Mouse (Mus musculus) embryonic facial prominence, embryonic 11.5 days (tissue): ENCODE results near the gene Ptprg. TPM values are rescaled to one million over a fixed set of nuclear protein-coding genes. Genes with fewer than 3 reads are reported as not detected.

Experiments used
- ATAC-seq: fragments of 200-750 bp; cut with Nextera tagmentation; replicated peaks from 2 replicates; pipeline ENCODE4 v1.8.0; 2017; ENCODE audit warnings: low read depth; ENCODE audit not compliant: insufficient number of reproducible peaks, low FRiP score, low TSS enrichment
- DNase-seq: peaks from one replicate; pipeline ENCODE4 v3.0.0-alpha.2; 2015; ENCODE audit warnings: low spot score
- H3K27ac ChIP-seq: fragments of 300-500 bp; sonication (generic); replicated peaks from 2 replicates; pipeline ENCODE4 v1.5.1; 2014; ENCODE audit warnings: mild to moderate bottlenecking, low read depth, low read length, control low read depth
- H3K27me3 ChIP-seq: fragments of 300-500 bp; sonication (generic); 2 replicates; pipeline ENCODE4 v1.6.1; 2014; ENCODE audit warnings: mild to moderate bottlenecking, low read length, moderate library complexity, mixed read lengths; ENCODE audit not compliant: control insufficient read depth, insufficient read depth
- H3K36me3 ChIP-seq: fragments of 300-500 bp; sonication (generic); replicated peaks from 2 replicates; pipeline ENCODE4 v1.6.1; 2014; ENCODE audit warnings: low read depth, mild to moderate bottlenecking, low read length, moderate library complexity, mixed read lengths; ENCODE audit not compliant: control insufficient read depth, insufficient read depth
- H3K4me1 ChIP-seq: fragments of 300-500 bp; sonication (generic); 2 replicates; pipeline ENCODE4 v1.6.1; 2014; ENCODE audit warnings: low read length, mixed read lengths; ENCODE audit not compliant: control insufficient read depth, insufficient read depth
- H3K4me2 ChIP-seq: fragments of 300-500 bp; sonication (generic); 2 replicates; pipeline ENCODE4 v1.6.1; 2014; ENCODE audit warnings: low read depth, mild to moderate bottlenecking, control low read depth, low read length, moderate library complexity
- H3K4me3 ChIP-seq: fragments of 300-500 bp; sonication (generic); 2 replicates; pipeline ENCODE4 v1.5.1; 2014; ENCODE audit warnings: low read depth, low read length, control low read depth
- H3K9ac ChIP-seq: fragments of 300-500 bp; sonication (generic); replicated peaks from 2 replicates; pipeline ENCODE4 v1.6.1; 2014; ENCODE audit warnings: mild to moderate bottlenecking, control low read depth, low read length
- H3K9me3 ChIP-seq: fragments of 300-500 bp; sonication (generic); replicated peaks from 2 replicates; pipeline ENCODE4 v1.6.1; 2016; ENCODE audit warnings: mild to moderate bottlenecking, low read length, inconsistent platforms, mixed read lengths; ENCODE audit not compliant: control insufficient read depth
- WGBS: fragments of 180-500 bp; shearing (Covaris S2); extraction: QIAGEN DNeasy Blood & Tissue Kit; methylation state at CpG from one replicate; pipeline ENCODE4 v1.1.7; 2014; 5-methylcytosine and 5-hydroxymethylcytosine counted together
- polyA plus RNA-seq: library from polyadenylated mRNA; unstranded; fragments of >200 nt; fragmentation: Nextera tagmentation; extraction: Ambion mirVana; gene quantifications from 2 replicates; pipeline ENCODE4 v1.2.1, GENCODE M21; 2014

Gene Ptprg
- polyA plus RNA-seq, 1 experiment from 2014 or later, result 28.7 TPM

DNA sequence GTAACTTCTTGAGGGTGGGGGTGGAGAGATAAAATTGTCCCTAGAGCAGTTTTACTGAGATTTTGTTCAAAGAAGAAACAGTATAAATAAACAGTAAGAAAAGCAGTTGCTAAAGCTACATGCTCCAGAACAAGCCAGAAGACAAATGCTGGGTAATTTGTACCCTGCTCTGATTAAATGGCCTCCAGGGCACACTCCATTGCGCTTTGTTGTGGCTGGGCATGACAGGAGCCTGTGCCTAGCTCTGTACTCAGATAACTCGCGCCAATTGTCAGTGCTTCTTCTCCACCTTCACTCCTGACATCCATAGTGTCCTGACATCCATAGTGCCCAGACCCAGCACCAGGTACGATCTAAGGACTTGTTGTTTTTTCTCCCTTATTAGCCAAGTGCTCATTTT, 445.1 kb downstream of the Ptprg start:
- 82% methylated on average over 4 of the region's 4 CpGs for WGBS
- Histone ChIP-seq H3K27ac (no peak overlapping the region), H3K27me3 (no peaks in the 10 kb centered on the region), H3K9ac (no peak overlapping the region), H3K36me3 (no peaks in the 10 kb centered on the region), H3K9me3 (no peaks in the 10 kb centered on the region), H3K4me2 (no peak overlapping the region), H3K4me1 (no peaks in the 10 kb centered on the region), H3K4me3 (no peak overlapping the region)
- ATAC-seq, result no peak
- DNase-seq, result no peak

DNA sequence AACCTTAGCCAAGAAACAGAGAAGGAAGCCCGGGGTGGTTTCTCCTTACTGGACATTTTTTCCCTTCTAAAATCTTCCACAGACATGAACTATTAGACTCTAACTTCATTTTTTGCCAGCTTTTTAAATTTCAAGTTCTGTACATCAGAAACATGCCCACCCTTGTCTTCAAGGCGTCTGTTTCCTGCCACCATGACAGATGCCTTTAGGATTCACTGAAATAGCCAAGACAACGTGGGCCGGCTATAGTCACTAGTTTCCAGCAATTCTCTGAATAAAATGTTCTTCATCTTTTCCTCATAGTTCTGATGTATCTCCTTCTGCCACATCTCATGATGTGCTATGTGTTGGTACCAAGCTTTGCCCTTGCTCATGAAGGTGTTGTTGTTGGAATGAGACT, 450.7 kb downstream of the Ptprg start:
- DNase-seq (no peak), ATAC-seq (no peak)
- Histone ChIP-seq H3K9ac (no peak overlapping the region), H3K4me3 (no peak overlapping the region), H3K9me3 (no peaks in the 10 kb centered on the region), H3K4me2 (no peak overlapping the region), H3K27me3 (no peaks in the 10 kb centered on the region), H3K36me3 (no peaks in the 10 kb centered on the region), H3K27ac (no peak overlapping the region), H3K4me1 (no peaks in the 10 kb centered on the region)
- WGBS, result 91% methylated on average over 4 of the region's 4 CpGs

DNA sequence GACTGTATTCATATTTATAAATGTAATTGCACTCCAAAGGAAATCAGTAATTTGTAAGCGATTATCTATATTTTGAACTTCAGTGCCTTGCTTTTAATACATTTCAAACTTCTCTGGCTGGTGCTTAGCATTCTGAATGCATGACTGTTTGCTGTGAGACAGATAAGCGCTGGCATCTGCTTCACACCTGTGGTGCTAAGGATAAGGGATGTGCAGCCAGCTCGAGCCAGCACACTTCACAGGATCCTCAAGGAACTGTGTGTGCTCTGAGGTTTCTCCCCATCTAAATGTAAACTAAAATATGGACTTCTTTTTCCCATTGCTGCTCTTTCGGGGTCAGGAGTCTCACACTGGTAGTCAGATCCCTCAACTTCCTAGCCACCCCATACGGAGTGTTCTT, 458.4 kb downstream of the Ptprg start:
- H3K9me3 ChIP-seq, result no peaks in the 10 kb centered on the region
- no peak overlapping the region for H3K9ac ChIP-seq
- no peak overlapping the region for H3K4me2 ChIP-seq
- no peaks in the 10 kb centered on the region for H3K36me3 ChIP-seq
- no peak overlapping the region for H3K4me3 ChIP-seq
- ATAC-seq (no peak), DNase-seq (no peak)
- 80% methylated on average over 5 of the region's 5 CpGs for WGBS
- no peaks in the 10 kb centered on the region for H3K4me1 ChIP-seq
- no peak overlapping the region for H3K27ac ChIP-seq
- H3K27me3 ChIP-seq, result no peaks in the 10 kb centered on the region

GRCm38 (mm10) chr14:12025812-12026728, 472.7 kb downstream of the Ptprg start:
- DNase-seq (no peak), ATAC-seq (no peak)
- Histone ChIP-seq H3K36me3 (no peaks in the 10 kb centered on the region), H3K9me3 (no peaks in the 10 kb centered on the region), H3K27me3 (no peaks in the 10 kb centered on the region), H3K4me3 (no peak overlapping the region), H3K4me1 (no peaks in the 10 kb centered on the region), H3K9ac (no peak overlapping the region), H3K27ac (no peak overlapping the region), H3K4me2 (no peak overlapping the region)
- WGBS, result 86% methylated on average over 16 of the region's 16 CpGs

- DNase-seq, result no peak
- H3K27ac ChIP-seq, result no peak overlapping the region
- no peak for ATAC-seq
- H3K4me1 ChIP-seq, result no peaks in the 10 kb centered on the region
- no peaks in the 10 kb centered on the region for H3K27me3 ChIP-seq
- WGBS, result 81% methylated on average over 8 of the region's 8 CpGs
- H3K9ac ChIP-seq, result no peak overlapping the region
- H3K9me3 ChIP-seq, result no peaks in the 10 kb centered on the region
- no peak overlapping the region for H3K4me3 ChIP-seq
- no peak overlapping the region for H3K4me2 ChIP-seq
- H3K36me3 ChIP-seq, result no peaks in the 10 kb centered on the region
Observed at GRCm38 (mm10) chr14:12027247-12027646, 473.9 kb downstream of the Ptprg start.

DNA sequence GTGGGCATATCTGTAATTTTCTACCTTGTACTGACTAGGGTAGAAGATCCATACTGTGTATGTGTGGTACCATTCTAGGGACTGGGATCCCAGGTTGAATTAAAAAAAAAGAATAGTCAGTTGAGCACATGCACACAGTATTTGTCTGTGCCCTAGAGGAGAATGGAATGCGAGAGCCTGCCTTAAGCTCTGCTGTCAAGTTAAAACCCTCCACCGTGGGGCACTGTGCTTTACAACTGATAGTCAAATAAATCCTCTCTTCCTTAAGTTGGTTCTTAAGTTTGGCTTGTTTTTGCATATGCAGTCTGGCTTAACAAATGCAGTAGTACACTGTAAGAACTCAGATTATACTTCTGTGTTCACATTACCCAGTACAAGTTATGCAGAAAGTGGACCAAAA, 476.6 kb downstream of the Ptprg start:
- no peak for ATAC-seq

GRCm38 (mm10) chr14:12036530-12037283, 483.4 kb downstream of the Ptprg start:
- Histone ChIP-seq H3K27ac (no peak overlapping the region), H3K27me3 (no peaks in the 10 kb centered on the region), H3K4me3 (no peak overlapping the region), H3K9ac (no peak overlapping the region), H3K36me3 (no peaks in the 10 kb centered on the region), H3K4me2 (no peak overlapping the region), H3K9me3 (no peaks in the 10 kb centered on the region), H3K4me1 (no peaks in the 10 kb centered on the region)
- no peak for ATAC-seq
- no peak for DNase-seq
- 88% methylated on average over 11 of the region's 11 CpGs for whole genome bisulfite sequencing

More for the DNA sequence above, 476.6 kb downstream of the Ptprg start:
- H3K9me3 ChIP-seq, result no peaks in the 10 kb centered on the region
- H3K27ac ChIP-seq, result no peak overlapping the region
- H3K4me2 ChIP-seq, result no peak overlapping the region
- no peak overlapping the region for H3K4me3 ChIP-seq
- DNase-seq, result peak; percentile 26
- no peak overlapping the region for H3K9ac ChIP-seq
- H3K36me3 ChIP-seq, result no peaks in the 10 kb centered on the region
- no peaks in the 10 kb centered on the region for H3K27me3 ChIP-seq
- H3K4me1 ChIP-seq, result no peaks in the 10 kb centered on the region
- WGBS, result 74% methylated on average over 2 of the region's 2 CpGs

DNA sequence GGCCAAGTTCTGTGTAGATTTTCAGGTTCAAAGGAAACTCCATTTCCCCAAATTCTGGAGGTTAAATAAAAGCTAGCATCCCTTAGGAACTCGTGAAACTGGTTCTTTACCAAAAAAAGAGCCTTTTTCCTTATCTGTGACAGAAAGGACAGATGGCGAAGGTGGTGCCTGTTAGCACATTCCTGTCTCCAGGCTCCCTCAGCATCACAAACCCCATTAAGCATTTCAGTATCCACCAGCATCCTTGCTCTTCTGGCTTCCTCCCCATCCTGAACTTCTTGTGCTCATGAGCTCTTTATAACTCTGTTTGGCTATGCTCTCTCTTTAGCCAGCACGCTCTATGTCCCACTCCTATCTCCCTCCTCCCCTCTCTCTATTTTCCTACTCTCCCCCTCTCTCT, 486.4 kb downstream of the Ptprg start:
- no peaks in the 10 kb centered on the region for H3K36me3 ChIP-seq
- no peaks in the 10 kb centered on the region for H3K27me3 ChIP-seq
- no peak overlapping the region for H3K9ac ChIP-seq
- H3K4me1 ChIP-seq, result no peaks in the 10 kb centered on the region
- no peak overlapping the region for H3K4me2 ChIP-seq
- H3K9me3 ChIP-seq, result no peaks in the 10 kb centered on the region
- ATAC-seq (no peak), DNase-seq (no peak)
- WGBS, result 94% methylated on average over 3 of the region's 3 CpGs
- H3K4me3 ChIP-seq, result no peak overlapping the region
- H3K27ac ChIP-seq, result no peak overlapping the region
